Mouse (Mus musculus) forebrain, postnatal 0 days (tissue): ENCODE results near the gene Mrpl9. TPM values are rescaled to one million over a fixed set of nuclear protein-coding genes. Genes with fewer than 3 reads are reported as not detected.

ENCODE experiments used
- ATAC-seq: fragments of 200-750 bp; cut with Nextera tagmentation; 2 replicates; pipeline ENCODE4 v1.8.0; 2017; ENCODE audit warnings: mild to moderate bottlenecking, moderate library complexity
- DNase-seq: peaks from one replicate; pipeline ENCODE4 v3.0.0-alpha.2; 2015
- H3K27ac ChIP-seq: fragments of 300-500 bp; sonication (generic); 2 replicates; pipeline ENCODE4 v1.5.1; 2014; ENCODE audit warnings: low read depth, mild to moderate bottlenecking, antibody characterized with exemption, low read length, moderate library complexity, mixed read lengths
- H3K27me3 ChIP-seq: fragments of 300-500 bp; sonication (generic); 2 replicates; pipeline ENCODE4 v1.6.1; 2014; ENCODE audit warnings: mild to moderate bottlenecking, low read length, mixed read lengths; ENCODE audit not compliant: insufficient read depth
- H3K36me3 ChIP-seq: fragments of 300-500 bp; sonication (generic); 2 replicates; pipeline ENCODE4 v1.6.1; 2014; ENCODE audit warnings: mild to moderate bottlenecking, moderate library complexity; ENCODE audit not compliant: insufficient read depth
- H3K4me1 ChIP-seq: fragments of 300-500 bp; sonication (generic); 2 replicates; pipeline ENCODE4 v1.6.1; 2014; ENCODE audit warnings: antibody characterized with exemption; ENCODE audit not compliant: insufficient read depth
- H3K4me2 ChIP-seq: fragments of 300-500 bp; sonication (generic); 2 replicates; pipeline ENCODE4 v1.6.1; 2014; ENCODE audit warnings: low read depth, mild to moderate bottlenecking, moderate library complexity
- H3K4me3 ChIP-seq: fragments of 300-500 bp; sonication (generic); 2 replicates; pipeline ENCODE4 v1.5.1; 2014; ENCODE audit warnings: low read depth, low read length, mixed read lengths
- H3K9ac ChIP-seq: fragments of 300-500 bp; sonication (generic); 2 replicates; pipeline ENCODE4 v1.6.1; 2014; ENCODE audit warnings: mild to moderate bottlenecking
- H3K9me3 ChIP-seq: fragments of 300-500 bp; sonication (generic); 2 replicates; pipeline ENCODE4 v1.6.1; 2016; ENCODE audit warnings: low read length
- CTCF ChIP-seq: sonication (generic); IDR thresholded peaks from 2 replicates; pipeline ENCODE4 v1.5.1; 2016; ENCODE audit warnings: antibody characterized with exemption, control low read depth, low read depth
- WGBS: fragments of 180-500 bp; shearing (Covaris S2); extraction: QIAGEN DNeasy Blood & Tissue Kit; methylation state at CpG from one replicate; pipeline ENCODE4 v1.1.7; 2014; 5-methylcytosine and 5-hydroxymethylcytosine counted together
- polyA plus RNA-seq: library from polyadenylated mRNA; unstranded; fragments of >200 nt; fragmentation: Nextera tagmentation; extraction: Ambion mirVana; gene quantifications from 2 replicates; pipeline ENCODE4 v1.2.1, GENCODE M21; 2015
- total RNA-seq: library from RNA; depleted of rRNA; stranded (reverse); fragments of >200 nt; gene quantifications from 2 replicates; pipeline ENCODE4 v1.2.3, GENCODE M21; 2014

Mrpl9 gene
- total and polyA plus RNA-seq, 2 experiments from 2014 or later, result 56.7 to 66.4 TPM

GRCm38 (mm10) chr3:94436420-94436819 is 6.7 kb upstream of the Mrpl9 start:
- WGBS, result 86% methylated on average over 9 of the region's 9 CpGs
- ATAC-seq (no peak), DNase-seq (no peak)
- H3K4me3 ChIP-seq, result no peak overlapping the region
- no peak for TF ChIP-seq CTCF
- H3K4me1 ChIP-seq, result no peaks in the 10 kb centered on the region
- H3K27ac ChIP-seq, result no peak overlapping the region
- no peak overlapping the region for H3K9ac ChIP-seq
- no peaks in the 10 kb centered on the region for H3K9me3 ChIP-seq
- H3K27me3 ChIP-seq, result no peaks in the 10 kb centered on the region
- 0 out of 2 replicates have a peak, but pooled peaks cover 4% of the 10 kb centered on the region for H3K36me3 ChIP-seq
- H3K4me2 ChIP-seq, result no peak overlapping the region

GRCm38 (mm10) chr3:94441182-94441581 is 1.9 kb upstream of the Mrpl9 start:
- DNase-seq (peak; percentile 24), ATAC-seq (no peak)
- no peaks in the 10 kb centered on the region for H3K4me1 ChIP-seq
- 48% methylated on average over 3 of the region's 3 CpGs for WGBS
- H3K27ac ChIP-seq, result no peak overlapping the region
- no peaks in the 10 kb centered on the region for H3K9me3 ChIP-seq
- no peak overlapping the region for H3K9ac ChIP-seq
- peaks cover 14% of the 10 kb centered on the region for H3K36me3 ChIP-seq
- no peaks in the 10 kb centered on the region for H3K27me3 ChIP-seq
- peak; percentile 68 for TF ChIP-seq CTCF
- no peak overlapping the region for H3K4me2 ChIP-seq
- H3K4me3 ChIP-seq, result no peak overlapping the region

- Histone ChIP-seq H3K27ac (peak within 1 kb of the TSS; percentile 70), H3K4me3 (peak within 1 kb of the TSS; percentile 96), H3K27me3 (no peaks in the 10 kb centered on the region), H3K9me3 (no peaks in the 10 kb centered on the region), H3K4me2 (peak within 1 kb of the TSS; percentile 92), H3K4me1 (no peaks in the 10 kb centered on the region), H3K36me3 (peaks cover 35% of the 10 kb centered on the region), H3K9ac (peak within 1 kb of the TSS; percentile 92)
- TF ChIP-seq CTCF, result no peak
- DNase-seq, result no peak
- under 1% methylated on average over 24 of the region's 24 CpGs for WGBS
- peak; percentile 44; the same call in 1 of the 2 replicates for ATAC-seq
Observed at GRCm38 (mm10) chr3:94443597-94443964, 463 bp downstream of the Mrpl9 start, which contains the start of gene Oaz3. Oaz3 (minus strand) TSS chr3:94443915.

- Histone ChIP-seq H3K4me2 (no peak overlapping the region), H3K4me1 (no peaks in the 10 kb centered on the region), H3K36me3 (peaks cover 44% of the 10 kb centered on the region), H3K27ac (no peak overlapping the region), H3K9me3 (no peaks in the 10 kb centered on the region), H3K9ac (no peak overlapping the region), H3K4me3 (no peak overlapping the region), H3K27me3 (no peaks in the 10 kb centered on the region)
- no peak for ATAC-seq
- no peak for TF ChIP-seq CTCF
- WGBS, result 88% methylated on average over 2 of the region's 2 CpGs
- DNase-seq, result no peak
Observed at GRCm38 (mm10) chr3:94449377-94449776, 6.3 kb downstream of the Mrpl9 start.

GRCm38 (mm10) chr3:94456529-94457000 is 13.4 kb downstream of the Mrpl9 start:
- Histone ChIP-seq H3K27me3 (no peaks in the 10 kb centered on the region), H3K4me3 (peak overlapping the region; percentile 37), H3K4me2 (peak overlapping the region; percentile 45), H3K27ac (peak overlapping the region; percentile 64; the same call in 1 of the 2 replicates), H3K9ac (peak overlapping the region; percentile 44), H3K4me1 (no peaks in the 10 kb centered on the region), H3K9me3 (no peaks in the 10 kb centered on the region), H3K36me3 (no peaks in the 10 kb centered on the region)
- peak; percentile 96 for DNase-seq
- WGBS, result 1% methylated on average over 12 of the region's 12 CpGs
- peak; percentile 94 for ATAC-seq
- TF ChIP-seq CTCF, result peak; percentile 90

- Histone ChIP-seq H3K4me2 (peak overlapping the region; percentile 45; the same call in 1 of the 2 replicates), H3K36me3 (no peaks in the 10 kb centered on the region), H3K9ac (no peak overlapping the region; the same call in 1 of the 2 replicates), H3K27me3 (no peaks in the 10 kb centered on the region), H3K4me1 (no peaks in the 10 kb centered on the region), H3K4me3 (no peak overlapping the region), H3K27ac (peak overlapping the region; percentile 64; the same call in 1 of the 2 replicates), H3K9me3 (no peaks in the 10 kb centered on the region)
- ATAC-seq, result peak; percentile 23
- 57% methylated on average over 3 of the region's 3 CpGs for WGBS
- DNase-seq, result no peak
- no peak for TF ChIP-seq CTCF
Observed at GRCm38 (mm10) chr3:94457055-94457454, 13.9 kb downstream of the Mrpl9 start.

- Histone ChIP-seq H3K36me3 (no peaks in the 10 kb centered on the region), H3K4me3 (no peak overlapping the region), H3K4me2 (no peak overlapping the region), H3K27ac (no peak overlapping the region), H3K27me3 (no peaks in the 10 kb centered on the region), H3K9ac (no peak overlapping the region), H3K9me3 (no peaks in the 10 kb centered on the region), H3K4me1 (peaks cover 14% of the 10 kb centered on the region)
- no peak for DNase-seq
- no peak for ATAC-seq
- WGBS, result 92% methylated on average over 2 of the region's 2 CpGs
- no peak for TF ChIP-seq CTCF
Observed at GRCm38 (mm10) chr3:94459834-94460233, 16.7 kb downstream of the Mrpl9 start.
